Mouse (Mus musculus) intestine, postnatal 0 days (tissue): ENCODE data around the gene Akap1. TPM values are rescaled to one million over a fixed set of nuclear protein-coding genes. Genes with fewer than 3 reads are reported as not detected.
A peak's percentile ranks its signal among the peaks of the same experiment; 100 is the strongest.

Source experiments
- ATAC-seq: fragments of 200-750 bp; cut with Nextera tagmentation; 2 replicates; pipeline ENCODE4 v1.8.0; 2017; ENCODE audit warnings: mild to moderate bottlenecking, moderate TSS enrichment, moderate library complexity
- H3K27ac ChIP-seq: fragments of 300-500 bp; sonication (generic); 2 replicates; pipeline ENCODE4 v1.5.1; 2014; ENCODE audit warnings: mild to moderate bottlenecking, low read depth, low read length, moderate library complexity
- H3K27me3 ChIP-seq: fragments of 300-500 bp; sonication (generic); replicated peaks from 2 replicates; pipeline ENCODE4 v1.6.1; 2014; ENCODE audit warnings: low read length, mixed read lengths; ENCODE audit not compliant: control insufficient read depth, insufficient read depth
- H3K36me3 ChIP-seq: fragments of 300-500 bp; sonication (generic); 2 replicates; pipeline ENCODE4 v1.6.1; 2014; ENCODE audit warnings: mild to moderate bottlenecking, moderate library complexity; ENCODE audit not compliant: control insufficient read depth, insufficient read depth
- H3K4me1 ChIP-seq: fragments of 300-500 bp; sonication (generic); replicated peaks from 2 replicates; pipeline ENCODE4 v1.6.1; 2014; ENCODE audit warnings: antibody characterized with exemption, low read length, mixed read lengths; ENCODE audit not compliant: control insufficient read depth, insufficient read depth
- H3K4me2 ChIP-seq: fragments of 300-500 bp; sonication (generic); replicated peaks from 2 replicates; pipeline ENCODE4 v1.6.1; 2014; ENCODE audit warnings: low read depth, mild to moderate bottlenecking, moderate library complexity
- H3K4me3 ChIP-seq: fragments of 300-500 bp; sonication (generic); 2 replicates; pipeline ENCODE4 v1.5.1; 2014; ENCODE audit warnings: low read depth, low read length
- H3K9ac ChIP-seq: fragments of 300-500 bp; sonication (generic); 2 replicates; pipeline ENCODE4 v1.6.1; 2014; ENCODE audit warnings: mild to moderate bottlenecking, low read depth, low read length
- H3K9me3 ChIP-seq: fragments of 300-500 bp; sonication (generic); 2 replicates; pipeline ENCODE4 v1.6.1; 2016; ENCODE audit warnings: mixed run types; ENCODE audit not compliant: control insufficient read depth
- CTCF ChIP-seq: sonication (generic); IDR thresholded peaks from 2 replicates; pipeline ENCODE4 v1.5.1; 2016; ENCODE audit warnings: low read depth, mild to moderate bottlenecking, control low read depth, antibody characterized with exemption, moderate library complexity
- WGBS: fragments of 180-500 bp; shearing (Covaris S2); extraction: QIAGEN DNeasy Blood & Tissue Kit; methylation state at CpG from one replicate; pipeline ENCODE4 v1.1.7; 2014; 5-methylcytosine and 5-hydroxymethylcytosine counted together
- polyA plus RNA-seq: library from polyadenylated mRNA; unstranded; fragments of >200 nt; fragmentation: Nextera tagmentation; extraction: Ambion mirVana; gene quantifications from 2 replicates; pipeline ENCODE4 v1.2.1, GENCODE M21; 2015

Akap1 gene
- polyA plus RNA-seq, 1 experiment from 2014 or later, result 12.4 TPM

DNA sequence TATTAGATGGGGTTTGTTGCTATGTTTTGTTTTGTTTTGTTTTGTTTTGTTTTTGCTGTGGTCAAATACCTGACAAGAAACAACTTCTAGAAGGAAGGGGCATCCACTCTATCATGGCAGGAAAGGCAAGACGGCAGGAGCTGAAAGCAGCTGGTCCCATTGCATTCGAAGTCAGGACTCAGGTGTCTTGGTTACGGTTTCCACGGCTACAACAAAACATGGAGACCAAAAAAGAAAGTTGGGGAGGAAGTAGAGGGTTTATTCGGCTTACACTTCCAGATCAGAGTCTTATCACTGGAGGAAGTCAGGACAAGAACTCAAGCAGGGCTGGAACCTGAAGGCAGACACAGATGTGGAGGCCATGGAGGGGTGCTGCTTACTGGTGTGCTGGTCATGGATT is 47.3 kb downstream of the Akap1 start:
- Histone ChIP-seq H3K9ac (no peak overlapping the region), H3K4me3 (no peak overlapping the region), H3K27ac (no peak overlapping the region), H3K9me3 (no peaks in the 10 kb centered on the region), H3K27me3 (peaks cover 8% of the 10 kb centered on the region; the same call in 1 of the 2 replicates), H3K4me2 (no peak overlapping the region), H3K4me1 (no peaks in the 10 kb centered on the region), H3K36me3 (no peaks in the 10 kb centered on the region)
- ATAC-seq, result no peak
- no peak for TF ChIP-seq CTCF
- WGBS, result 76% methylated on average over 5 of the region's 5 CpGs

DNA sequence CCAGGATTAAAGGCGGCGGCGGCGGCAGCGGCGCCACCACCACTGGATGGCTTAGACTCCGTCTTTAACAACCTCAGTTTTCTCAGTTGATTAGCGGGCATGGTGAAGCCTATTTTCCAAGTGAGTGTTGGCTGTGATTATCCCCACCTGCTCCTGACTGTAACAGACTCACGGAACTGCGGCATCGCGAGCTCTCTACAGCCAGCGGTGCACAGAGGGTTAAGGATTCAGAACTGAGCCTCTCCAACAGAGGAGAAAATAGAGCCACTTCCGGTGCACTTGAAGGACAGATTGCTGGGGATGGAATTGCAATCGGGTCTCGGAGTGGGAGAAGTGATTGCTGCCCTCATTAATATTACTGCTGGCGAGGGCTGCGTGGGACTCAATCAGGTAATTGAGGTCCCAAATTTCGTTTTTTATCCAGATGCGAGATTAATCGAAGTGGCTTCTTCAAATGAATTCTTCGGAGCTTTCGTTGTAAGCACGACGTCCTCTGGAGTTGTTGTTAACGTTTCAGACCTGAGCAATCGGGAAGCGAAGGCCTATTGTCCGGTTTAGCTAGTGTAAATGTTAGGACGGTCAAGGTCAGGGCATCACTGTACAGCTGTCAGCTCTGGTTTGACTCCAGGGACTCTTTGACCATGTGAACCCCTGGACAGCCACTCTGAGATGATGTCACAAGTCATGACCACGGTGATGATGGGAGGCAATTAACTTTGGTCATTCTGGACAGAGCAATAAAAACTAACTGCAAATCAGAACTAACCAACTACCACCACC is 61.0 kb downstream of the Akap1 start:
- Histone ChIP-seq H3K4me1 (no peaks in the 10 kb centered on the region), H3K27ac (no peak overlapping the region), H3K4me2 (peak overlapping the region; percentile 46), H3K9ac (no peak overlapping the region), H3K4me3 (peak overlapping the region; percentile 17), H3K27me3 (no peaks in the 10 kb centered on the region), H3K9me3 (no peaks in the 10 kb centered on the region), H3K36me3 (no peaks in the 10 kb centered on the region)
- 50% methylated on average over 31 of the region's 31 CpGs for WGBS
- no peak for TF ChIP-seq CTCF
- no peak for ATAC-seq

DNA sequence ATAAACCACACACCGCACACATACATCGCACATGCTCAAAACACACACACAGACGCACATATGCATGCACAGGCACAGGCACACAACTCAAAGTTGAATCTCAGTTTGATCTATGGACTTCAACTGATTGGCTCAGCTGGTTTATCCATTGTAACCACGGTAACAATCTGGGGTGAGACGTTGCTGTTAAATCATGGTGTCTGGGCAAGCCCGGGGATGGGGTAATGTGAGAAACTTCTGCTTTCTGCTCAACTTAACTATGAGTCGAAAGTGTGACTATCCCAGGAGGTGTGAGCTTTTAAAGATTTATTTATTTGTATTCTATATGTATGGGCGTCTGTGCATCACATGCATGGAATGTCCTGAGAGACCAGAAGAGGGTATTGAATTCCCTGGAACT is 68.2 kb downstream of the Akap1 start:
- Histone ChIP-seq H3K27ac (no peak overlapping the region), H3K9ac (no peak overlapping the region), H3K9me3 (no peaks in the 10 kb centered on the region), H3K4me3 (no peak overlapping the region), H3K27me3 (no peaks in the 10 kb centered on the region), H3K4me1 (no peaks in the 10 kb centered on the region), H3K4me2 (no peak overlapping the region), H3K36me3 (no peaks in the 10 kb centered on the region)
- TF ChIP-seq CTCF, result no peak
- 83% methylated on average over 8 of the region's 8 CpGs for WGBS
- no peak for ATAC-seq

DNA sequence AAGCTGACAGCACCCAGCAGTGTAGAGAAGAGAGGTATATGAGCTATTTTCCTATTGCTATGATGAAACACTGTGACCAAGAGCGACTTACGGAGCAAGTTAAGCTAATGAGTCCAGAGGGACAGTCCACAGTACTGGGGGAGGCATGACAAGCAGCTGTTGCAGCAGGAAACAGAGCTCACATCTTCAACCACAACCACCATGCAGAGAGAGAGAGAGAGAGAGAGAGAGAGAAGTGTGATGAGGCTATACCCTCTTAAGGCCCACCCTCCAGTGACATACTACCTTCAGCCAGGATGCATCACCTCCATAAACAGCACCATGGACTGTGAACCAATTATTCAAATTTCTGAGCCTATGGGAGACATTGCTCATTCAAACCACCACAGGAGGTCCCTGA is 74.5 kb downstream of the Akap1 start:
- WGBS, result 61% methylated on average over 2 of the region's 2 CpGs
- H3K4me2 ChIP-seq, result no peak overlapping the region
- no peaks in the 10 kb centered on the region for H3K36me3 ChIP-seq
- H3K9ac ChIP-seq, result no peak overlapping the region
- ATAC-seq, result no peak
- no peak for TF ChIP-seq CTCF
- H3K27ac ChIP-seq, result no peak overlapping the region
- H3K4me1 ChIP-seq, result no peaks in the 10 kb centered on the region
- H3K27me3 ChIP-seq, result no peaks in the 10 kb centered on the region
- H3K4me3 ChIP-seq, result no peak overlapping the region
- no peaks in the 10 kb centered on the region for H3K9me3 ChIP-seq

DNA sequence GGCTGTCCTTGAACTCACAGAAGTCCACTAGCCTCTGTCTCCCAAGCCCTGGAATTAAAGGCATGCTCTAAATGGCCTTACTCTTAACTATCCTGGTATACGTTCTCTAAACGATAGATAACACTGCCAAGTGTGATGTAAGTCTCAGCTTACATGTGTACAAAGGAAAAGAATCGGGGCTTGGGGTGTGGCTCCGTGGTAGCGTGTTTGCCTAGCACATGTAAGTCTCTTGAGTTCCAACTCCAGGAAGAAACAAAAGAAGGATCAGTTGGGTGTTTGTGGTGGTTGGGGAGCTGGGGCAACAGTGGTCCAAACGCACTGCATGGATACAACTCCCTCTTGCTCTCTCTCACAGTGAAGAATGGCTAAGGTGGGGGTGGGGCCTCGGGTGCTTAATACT is 77.6 kb downstream of the Akap1 start:
- Histone ChIP-seq H3K4me3 (no peak overlapping the region), H3K27me3 (no peaks in the 10 kb centered on the region), H3K4me1 (no peaks in the 10 kb centered on the region), H3K4me2 (no peak overlapping the region), H3K9me3 (no peaks in the 10 kb centered on the region), H3K27ac (no peak overlapping the region), H3K9ac (no peak overlapping the region), H3K36me3 (no peaks in the 10 kb centered on the region)
- no peak for ATAC-seq
- WGBS, result 64% methylated on average over 7 of the region's 7 CpGs
- no peak for TF ChIP-seq CTCF

DNA sequence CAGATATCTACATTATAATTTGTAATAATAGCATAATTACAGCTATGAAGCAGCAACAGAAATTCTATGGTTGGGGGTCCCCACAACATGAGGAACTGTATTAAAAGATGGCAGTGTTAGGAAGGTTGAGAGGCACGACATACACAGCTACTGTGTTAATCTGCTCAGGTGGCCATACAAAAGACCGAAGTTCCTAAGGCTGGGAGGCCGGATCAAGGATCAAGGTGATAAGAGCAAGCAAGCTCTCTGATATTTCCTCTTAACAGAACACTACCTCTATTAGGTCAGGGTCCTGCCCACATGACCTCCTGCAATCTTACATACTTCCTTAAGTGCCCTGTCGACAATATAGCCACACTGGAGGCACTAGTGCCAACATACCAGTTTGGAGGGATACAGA is 80.9 kb downstream of the Akap1 start:
- H3K36me3 ChIP-seq, result no peaks in the 10 kb centered on the region
- TF ChIP-seq CTCF, result no peak
- peak; percentile 75 for ATAC-seq
- no peak overlapping the region for H3K9ac ChIP-seq
- H3K4me1 ChIP-seq, result no peaks in the 10 kb centered on the region
- no peak overlapping the region for H3K4me2 ChIP-seq
- no peak overlapping the region for H3K4me3 ChIP-seq
- H3K27ac ChIP-seq, result peak overlapping the region; percentile 15; the same call in 1 of the 2 replicates
- no peaks in the 10 kb centered on the region for H3K9me3 ChIP-seq
- H3K27me3 ChIP-seq, result no peaks in the 10 kb centered on the region
- 37% methylated on average over 4 of the region's 4 CpGs for WGBS
